ENCODE assay signal across 14 mouse cellular contexts in genomic region chr7:4999876-5000275, GRCm38 (mm10). TPM values are rescaled to one million over a fixed set of nuclear protein-coding genes. Genes with fewer than 3 reads are reported as not detected.
DNase-seq lines count a peak whose midpoint lies in the region; ATAC-seq and TF ChIP-seq lines count a peak whose summit lies in the region.
"Had no signal": no experiment of that assay in that cellular context is flagged by ENCODE, and none has a peak within 500 bp of the region (broad histone marks: within the 10 kb centered on the region; RNA-seq: fewer than 3 reads in every experiment).

No protein-coding gene starts in this region.

- peak; percentile 52 for TF ChIP-seq CTCF in kidney, adult 2 months (conservative IDR thresholded peaks at IDR 0.05; ENCODE audit: insufficient read depth, insufficient read length, low read depth, low read length)
- TF ChIP-seq CTCF in CH12.LX (conservative IDR thresholded peaks at IDR 0.05 in 1 of 2, IDR thresholded peaks at IDR 0.05 in 1 of 2; ENCODE audit: low read depth in 2 of 2, low read length in 2 of 2): peak; percentile 11 to 65; a peak in 2 of 4 replicates

- H3K9me3 ChIP-seq in kidney, embryonic 15.5 days (replicated peaks): no peaks in the 10 kb centered on the region
- peaks cover 3% of the 10 kb centered on the region for H3K9me3 ChIP-seq in CH12.LX (replicated peaks; ENCODE audit: low read length)

- H3K27me3 ChIP-seq in kidney, adult 2 months (replicated peaks; ENCODE audit: control insufficient read depth, insufficient read depth, low read length): no peaks in the 10 kb centered on the region
- no peaks in the 10 kb centered on the region for H3K27me3 ChIP-seq in kidney, embryonic 15.5 days
- H3K27me3 ChIP-seq in CH12.LX (replicated peaks): no peaks in the 10 kb centered on the region
- H3K27me3 ChIP-seq: megakaryocyte, embryonic 14.5 days; Patski had no signal

- no peak overlapping the region for H3K4me2 ChIP-seq in kidney, embryonic 15.5 days
- H3K4me2 ChIP-seq in CH12.LX (ENCODE audit: insufficient read depth, low read depth, poor library complexity, severe bottlenecking): no peak overlapping the region
- H3K4me2 ChIP-seq: hindbrain, embryonic 14.5 days had no signal

- no peaks in the 10 kb centered on the region for H3K79me2 ChIP-seq in CH12.LX (replicated peaks; ENCODE audit: control insufficient read depth, extremely low read depth, insufficient read depth, poor library complexity, severe bottlenecking)

- peak; percentile 51 for TF ChIP-seq RAD21 in CH12.LX (IDR thresholded peaks at IDR 0.05; ENCODE audit: low read depth, low read length)

- peak; percentile 36 for DNase-seq in kidney, adult 2 months
- peak; percentile 39 for DNase-seq in 3T3-L1 (ENCODE audit: low read depth, low spot score)
- no peak for DNase-seq in CH12.LX (ENCODE audit: extremely low read depth)
- DNase-seq in kidney, postnatal 4 days: peak; percentile 44 to 50
- DNase-seq in right cerebral cortex, adult 2 months (ENCODE audit: low spot score in 2 of 2): no peak
- no peak for DNase-seq in gastrocnemius, postnatal 14 days
- DNase-seq in cerebellum, postnatal 10 days: no peak
- DNase-seq: cerebellum, adult 11 months; gastrocnemius, postnatal 10 days had no signal

- H3K9ac ChIP-seq in kidney, embryonic 15.5 days: no peak overlapping the region
- H3K9ac ChIP-seq in CH12.LX (ENCODE audit: insufficient read depth, low read depth): no peak overlapping the region
- H3K9ac ChIP-seq: hindbrain, embryonic 14.5 days had no signal

- ATAC-seq in kidney, embryonic 15.5 days (replicated peaks; ENCODE audit: low FRiP score): no peak
- ATAC-seq: Patski had no signal

- no peak overlapping the region for H3K4me3 ChIP-seq in kidney, adult 2 months (ENCODE audit: insufficient read depth, low read depth, low read length)
- H3K4me3 ChIP-seq in kidney, embryonic 15.5 days (replicated peaks): no peak overlapping the region
- no peak overlapping the region for H3K4me3 ChIP-seq in CH12.LX (replicated peaks in 1 of 3; ENCODE audit: low read depth in 2 of 3, low read length in 2 of 3, poor library complexity in 1 of 3)
- H3K4me3 ChIP-seq: megakaryocyte, embryonic 14.5 days had no signal

- no peaks in the 10 kb centered on the region for H3K36me3 ChIP-seq in kidney, adult 2 months (ENCODE audit: control insufficient read depth, insufficient read depth, low read length)
- no peaks in the 10 kb centered on the region for H3K36me3 ChIP-seq in kidney, embryonic 15.5 days
- no peaks in the 10 kb centered on the region for H3K36me3 ChIP-seq in CH12.LX (replicated peaks in 1 of 2; ENCODE audit: control insufficient read depth in 1 of 2, insufficient read depth in 1 of 2, low read length in 1 of 2)

- H3K27ac ChIP-seq in kidney, adult 2 months (ENCODE audit: insufficient read depth, low read depth, low read length): no peak overlapping the region
- no peak overlapping the region for H3K27ac ChIP-seq in kidney, embryonic 15.5 days
- no peak overlapping the region for H3K27ac ChIP-seq in CH12.LX (ENCODE audit: insufficient read depth, low read depth)
- H3K27ac ChIP-seq: hindbrain, embryonic 14.5 days had no signal

- intact Hi-C loops in gastrocnemius, postnatal 14 days (cut with DNase I; ENCODE audit: low total_unique reads): no loop called here

- H3K4me1 ChIP-seq in kidney, adult 2 months (ENCODE audit: control insufficient read depth, insufficient read depth, low read length): 0 out of 2 replicates have a peak, but pooled peaks cover 4% of the 10 kb centered on the region
- H3K4me1 ChIP-seq in kidney, embryonic 15.5 days: peaks cover 15% of the 10 kb centered on the region
- H3K4me1 ChIP-seq in CH12.LX (ENCODE audit: control insufficient read depth in 1 of 2, insufficient read depth in 2 of 2): peaks cover 0 to 12% of the 10 kb centered on the region in 2 experiments; a peak in 2 of 4 replicates

- TF ChIP-seq EP300 in CH12.LX (IDR thresholded peaks at IDR 0.05; ENCODE audit: low read length): no peak

- in situ Hi-C loops in CH12.LX (cut with MboI; ENCODE audit: low pct_ligation_motif_present, low pct_unique_long_range_greater_than_20kb, low sequenced_read_pairs): no loop called here

- TF ChIP-seq POLR2A in kidney, adult 2 months (IDR thresholded peaks at IDR 0.05; ENCODE audit: low read depth, low read length): no peak
- TF ChIP-seq POLR2A in CH12.LX (IDR thresholded peaks at IDR 0.05; ENCODE audit: low read depth, low read length): no peak

- 68% methylated on average over 2 of the region's 2 CpGs for WGBS in kidney, adult 2 months
- 67% methylated on average over 2 of the region's 2 CpGs for WGBS in kidney, embryonic 15.5 days

- dilution Hi-C loops in CH12.LX (cut with MboI; ENCODE audit: extremely low pct_ligation_motif_present, extremely low pct_unique_long_range_greater_than_20kb, low sequenced_read_pairs): no loop called here

TF ChIP-seq in CH12.LX, 34 proteins besides CTCF, POLR2A, EP300 and RAD21:
- TF ChIP-seq E2F4 (IDR thresholded peaks at IDR 0.05; ENCODE audit: insufficient replicate concordance, low read depth, low read length): no peak
- TF ChIP-seq SMC3 (IDR thresholded peaks at IDR 0.05; ENCODE audit: low read depth, low read length): peak; percentile 64

RNA-seq across cellular contexts. Expression of gene Zfp579, which starts 3.9 kb away (rescaled TPM):
- polyA plus RNA-seq in kidney, adult 2 months (2012; rRNA removed): 49.9 and 55.2 TPM in 2 replicates
- polyA plus RNA-seq in kidney, embryonic 15.5 days (2015; fragmentation: Nextera tagmentation; extraction: Ambion mirVana): 36.7 and 39.9 TPM in 2 replicates
- total RNA-seq in CH12.LX (2012; rRNA removed) (2.8 and 3.4 TPM in 2 replicates), CH12.LX (2014; rRNA removed) (1.0 and 1.1 TPM in 2 replicates)
- 8.5 and 11.3 TPM in 2 replicates for polyA plus RNA-seq in CH12.LX (2012; ENCODE audit: insufficient read length, low read depth)
- total RNA-seq in gastrocnemius, postnatal 14 days (2021): 10 to 100 TPM in 1 of 2 experiments, 1 to 10 TPM in 1; 9.0 to 10.5 TPM

RNA-seq across cellular contexts. Expression of gene Zfp524, which starts 14.3 kb away (rescaled TPM):
- 35.7 and 49.6 TPM in 2 replicates for polyA plus RNA-seq in kidney, adult 2 months (2012; rRNA removed)
- 10.4 and 12.7 TPM in 2 replicates for polyA plus RNA-seq in kidney, embryonic 15.5 days (2015; fragmentation: Nextera tagmentation; extraction: Ambion mirVana)
- total RNA-seq in CH12.LX (2012; rRNA removed) (7.9 and 8.4 TPM in 2 replicates), CH12.LX (2014; rRNA removed) (3.1 and 4.4 TPM in 2 replicates)
- polyA plus RNA-seq in CH12.LX (2012; ENCODE audit: insufficient read length, low read depth): 2.3 and 2.8 TPM in 2 replicates
- total RNA-seq in gastrocnemius, postnatal 14 days (2021): 1 to 10 TPM; 5.8 to 6.0 TPM

RNA-seq across cellular contexts. Expression of gene Fiz1, which starts 14.6 kb away (rescaled TPM):
- 25.4 and 27.5 TPM in 2 replicates for polyA plus RNA-seq in kidney, adult 2 months (2012; rRNA removed)
- polyA plus RNA-seq in kidney, embryonic 15.5 days (2015; fragmentation: Nextera tagmentation; extraction: Ambion mirVana): 46.5 and 53.1 TPM in 2 replicates
- total RNA-seq in CH12.LX (2012; rRNA removed) (23.7 and 24.3 TPM in 2 replicates), CH12.LX (2014; rRNA removed) (13.5 and 18.4 TPM in 2 replicates)
- polyA plus RNA-seq in CH12.LX (2012; ENCODE audit: insufficient read length, low read depth): 37.1 and 40.8 TPM in 2 replicates
- total RNA-seq in gastrocnemius, postnatal 14 days (2021): 10 to 100 TPM; 16.3 to 16.5 TPM

RNA-seq across cellular contexts. Expression of gene Gm44973, which starts 15.4 kb away (rescaled TPM):
- polyA plus RNA-seq in kidney, adult 2 months (2012; rRNA removed): 0.14 TPM in 1 of 2 replicates, not detected in the other
- polyA plus RNA-seq in kidney, embryonic 15.5 days (2015; fragmentation: Nextera tagmentation; extraction: Ambion mirVana): 1.6 and 2.5 TPM in 2 replicates
- not detected in 2 replicates for total RNA-seq in CH12.LX (2012; rRNA removed)
- total RNA-seq in CH12.LX (2014; rRNA removed): 1.3 and 2.1 TPM in 2 replicates
- polyA plus RNA-seq in CH12.LX (2012; ENCODE audit: insufficient read length, low read depth): 5.2 and 6.3 TPM in 2 replicates
- not detected for total RNA-seq in gastrocnemius, postnatal 14 days (2021)
- total RNA-seq: gastrocnemius, postnatal 10 days; left cerebral cortex, adult 18-20 months had no signal
- polyA plus RNA-seq: hindbrain, embryonic 14.5 days had no signal

RNA-seq across cellular contexts. Expression of gene Zfp865, which starts 20.3 kb away (rescaled TPM):
- 21.3 and 25.1 TPM in 2 replicates for polyA plus RNA-seq in kidney, adult 2 months (2012; rRNA removed)
- 7.2 and 7.6 TPM in 2 replicates for polyA plus RNA-seq in kidney, embryonic 15.5 days (2015; fragmentation: Nextera tagmentation; extraction: Ambion mirVana)
- total RNA-seq in CH12.LX (2012; rRNA removed): 10.9 and 12.3 TPM in 2 replicates
- 3.7 and 4.0 TPM in 2 replicates for total RNA-seq in CH12.LX (2014; rRNA removed)
- 18.3 and 21.0 TPM in 2 replicates for polyA plus RNA-seq in CH12.LX (2012; ENCODE audit: insufficient read length, low read depth)
- total RNA-seq in gastrocnemius, postnatal 14 days (2021): 10 to 100 TPM; 12.6 to 13.4 TPM

Comparison
In these comparisons a context has a peak if more than half of its experiments do, and no peak if none do; other contexts are left out.
1. DNase-seq: peak in kidney, adult 2 months (single experiment), 3T3-L1 (single experiment) and kidney, postnatal 4 days (2 of 2); none in CH12.LX (single experiment), right cerebral cortex, adult 2 months (0 of 2), gastrocnemius, postnatal 14 days (single experiment) and cerebellum, postnatal 10 days (0 of 2).